Mouse (Mus musculus) retina, adult 2 months (tissue): ENCODE measurements at regions not wholly inside any gene's neighbourhood (a gene's known extent, or its start where the extent isn't known, plus 50 kb on each side); places are given as distances from the start of the nearest gene placed in this dataset.
"Not testable (repeated sequence)": the region's sequence is repeated elsewhere in the genome, so short reads cannot be mapped to it uniquely, and the experiment has no call there.

Experiments
- DNase-seq: peaks from one replicate; pipeline ENCODE4 v3.0.0-alpha.2; 2012; ENCODE audit warnings: low read depth, low spot score

GRCm38 (mm10) chr4:81600396-81600795 lies 157.8 kb upstream of the Mpdz start:
- DNase-seq = no peak

GRCm38 (mm10) chr4:81597390-81597789 lies 154.8 kb upstream of the Mpdz start:
- no peak for DNase-seq

- not testable (repeated sequence) for DNase-seq
Observed at GRCm38 (mm10) chr4:81593431-81593830, 150.8 kb upstream of the Mpdz start.

GRCm38 (mm10) chr4:81582546-81582945 lies 139.9 kb upstream of the Mpdz start:
- DNase-seq = no peak

- DNase-seq = no peak
Observed at GRCm38 (mm10) chr4:81580553-81580952, 137.9 kb upstream of the Mpdz start.

GRCm38 (mm10) chr4:81579389-81580110 lies 136.9 kb upstream of the Mpdz start:
- DNase-seq = no peak

- no peak for DNase-seq
Observed at GRCm38 (mm10) chr4:81578981-81579380, 136.4 kb upstream of the Mpdz start.

GRCm38 (mm10) chr4:81573771-81574170 lies 131.2 kb upstream of the Mpdz start:
- no peak for DNase-seq

GRCm38 (mm10) chr4:81570736-81571135 lies 128.1 kb upstream of the Mpdz start:
- no peak for DNase-seq

- DNase-seq = no peak
Observed at GRCm38 (mm10) chr4:81569531-81569930, 126.9 kb upstream of the Mpdz start.

- DNase-seq = no peak
Observed at GRCm38 (mm10) chr4:81568404-81568803, 125.8 kb upstream of the Mpdz start.

GRCm38 (mm10) chr4:81567928-81568327 lies 125.3 kb upstream of the Mpdz start:
- DNase-seq = no peak

GRCm38 (mm10) chr4:81566526-81566925 lies 123.9 kb upstream of the Mpdz start:
- no peak for DNase-seq

- no peak for DNase-seq
Observed at GRCm38 (mm10) chr4:81565422-81566395, 123.1 kb upstream of the Mpdz start.

- DNase-seq = peak; percentile 22
Observed at GRCm38 (mm10) chr4:81564446-81564845, 121.8 kb upstream of the Mpdz start.

GRCm38 (mm10) chr4:81563574-81563973 lies 121.0 kb upstream of the Mpdz start:
- DNase-seq = no peak

- no peak for DNase-seq
Observed at GRCm38 (mm10) chr4:81561453-81561852, 118.8 kb upstream of the Mpdz start.

GRCm38 (mm10) chr4:81550816-81551215 lies 108.2 kb upstream of the Mpdz start:
- no peak for DNase-seq

GRCm38 (mm10) chr4:81550256-81550655 lies 107.6 kb upstream of the Mpdz start:
- DNase-seq = no peak

- DNase-seq = no peak
Observed at GRCm38 (mm10) chr4:81540496-81540895, 97.9 kb upstream of the Mpdz start.

- no peak for DNase-seq
Observed at GRCm38 (mm10) chr4:81539551-81539950, 96.9 kb upstream of the Mpdz start.

GRCm38 (mm10) chr4:81536795-81537194 lies 94.2 kb upstream of the Mpdz start:
- no peak for DNase-seq

- DNase-seq = no peak
Observed at GRCm38 (mm10) chr4:81530546-81530945, 87.9 kb upstream of the Mpdz start.
